Mouse (Mus musculus): ENCODE data around the gene Elmsan1.

DNA sequence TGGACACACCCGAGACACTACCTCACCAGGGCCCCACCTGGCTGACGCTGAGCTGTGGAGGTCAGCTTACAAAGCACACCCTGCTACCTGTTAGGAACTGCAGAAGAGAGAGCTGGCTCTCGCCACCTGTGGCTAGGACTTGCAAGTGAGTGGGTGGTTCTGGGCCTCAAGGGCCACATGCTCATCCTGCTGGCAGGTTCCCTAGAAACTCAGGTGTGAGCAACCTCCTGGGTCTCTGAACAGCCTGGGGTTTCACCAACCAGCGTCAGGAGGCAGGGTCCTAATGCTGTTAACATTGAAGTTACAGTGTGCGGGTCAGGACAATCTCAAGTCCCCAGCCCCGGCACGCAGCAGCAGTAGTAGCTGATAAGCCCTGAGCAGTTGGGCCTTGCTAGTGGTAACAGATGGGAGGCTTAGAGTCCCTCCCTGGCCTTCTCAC lies 14.9 kb downstream of the Elmsan1 start:
- TF ChIP-seq CTCF (conservative IDR thresholded peaks at IDR 0.05; ENCODE audit: insufficient read depth, insufficient read length, low read depth, low read length) (no peak), POLR2A (IDR thresholded peaks at IDR 0.05; ENCODE audit: low read depth, low read length) (no peak)

All from kidney, adult 2 months (tissue).